Mouse (Mus musculus): ENCODE measurements at regions not wholly inside any gene's neighbourhood (a gene's known extent, or its start where the extent isn't known, plus 50 kb on each side); places are given as distances from the start of the nearest gene placed in this dataset.

GRCm38 (mm10) chrX:69009190-69009589, 116.3 kb upstream of the Gm6812 start:
- TF ChIP-seq CTCF (IDR thresholded peaks at IDR 0.05) (no peak), EP300 (IDR thresholded peaks at IDR 0.05) (no peak)

Measured in lung, postnatal 0 days (tissue).